11 mouse cellular contexts compared by ENCODE assay signal in genomic region chr6:51594516-51594915, GRCm38 (mm10).
DNase-seq lines count a peak whose midpoint lies in the region; ATAC-seq and TF ChIP-seq lines count a peak whose summit lies in the region.
"Had no signal": no experiment of that assay in that cellular context is flagged by ENCODE, and none has a peak within 500 bp of the region (broad histone marks: within the 10 kb centered on the region; RNA-seq: fewer than 3 reads in every experiment).

No protein-coding gene starts in this region.

- peak; percentile 65; the same call in 1 of the 2 replicates for ATAC-seq in lung, embryonic 14.5 days (ENCODE audit: insufficient read depth)
- 0 out of 2 replicates have a peak, but pooled peaks have one; percentile 47 for ATAC-seq in intestine, embryonic 16.5 days

- 12% methylated on average over 4 of the region's 4 CpGs for WGBS in heart, embryonic 10.5 days
- 21% methylated on average over 4 of the region's 4 CpGs for WGBS in lung, embryonic 14.5 days
- WGBS in intestine, embryonic 16.5 days: 40% methylated on average over 4 of the region's 4 CpGs
- WGBS in embryonic facial prominence, embryonic 10.5 days: 55% methylated on average over 4 of the region's 4 CpGs
- 92% methylated on average over 4 of the region's 4 CpGs for WGBS in thymus, adult 2 months

- TF ChIP-seq POLR2A in thymus, adult 2 months (IDR thresholded peaks at IDR 0.05; ENCODE audit: control insufficient read depth, extremely low read depth, insufficient read depth, low read length, poor library complexity): no peak

- no peak for TF ChIP-seq CTCF in lung, embryonic 14.5 days (IDR thresholded peaks at IDR 0.05; ENCODE audit: low read depth)
- no peak for TF ChIP-seq CTCF in thymus, adult 2 months (IDR thresholded peaks at IDR 0.05; ENCODE audit: borderline replicate concordance, control insufficient read depth, extremely low read depth, insufficient read depth, low read length, poor library complexity)

- no peak overlapping the region for H3K4me2 ChIP-seq in lung, embryonic 14.5 days
- peak overlapping the region; percentile 20; the same call in 1 of the 2 replicates for H3K4me2 ChIP-seq in intestine, embryonic 16.5 days (ENCODE audit: low read depth, low read length)
- H3K4me2 ChIP-seq: liver, embryonic 15.5 days had no signal

- H3K36me3 ChIP-seq in heart, embryonic 10.5 days: no peaks in the 10 kb centered on the region
- H3K36me3 ChIP-seq in lung, embryonic 14.5 days (ENCODE audit: insufficient read depth): no peaks in the 10 kb centered on the region
- H3K36me3 ChIP-seq in intestine, embryonic 16.5 days (ENCODE audit: control insufficient read depth, insufficient read depth, low read length): no peaks in the 10 kb centered on the region
- no peaks in the 10 kb centered on the region for H3K36me3 ChIP-seq in embryonic facial prominence, embryonic 10.5 days (replicated peaks)
- no peaks in the 10 kb centered on the region for H3K36me3 ChIP-seq in thymus, adult 2 months (ENCODE audit: control insufficient read depth, insufficient read depth, low read length)
- H3K36me3 ChIP-seq: liver, embryonic 15.5 days had no signal

- H3K4me3 ChIP-seq in heart, embryonic 10.5 days: no peak overlapping the region
- H3K4me3 ChIP-seq in lung, embryonic 14.5 days (ENCODE audit: low read depth, low read length): no peak overlapping the region
- no peak overlapping the region for H3K4me3 ChIP-seq in intestine, embryonic 16.5 days (ENCODE audit: low read length)
- H3K4me3 ChIP-seq in embryonic facial prominence, embryonic 10.5 days: no peak overlapping the region
- no peak overlapping the region for H3K4me3 ChIP-seq in thymus, adult 2 months (ENCODE audit: control insufficient read depth, insufficient read depth, low read length)
- H3K4me3 ChIP-seq: liver, embryonic 15.5 days had no signal

- H3K4me1 ChIP-seq in heart, embryonic 10.5 days: peaks cover 21% of the 10 kb centered on the region
- H3K4me1 ChIP-seq in lung, embryonic 14.5 days (ENCODE audit: insufficient read depth): peaks cover 3% of the 10 kb centered on the region; the same call in 1 of the 2 replicates
- peaks cover 7% of the 10 kb centered on the region for H3K4me1 ChIP-seq in intestine, embryonic 16.5 days (ENCODE audit: control insufficient read depth, insufficient read depth, low read length)
- peaks cover 27% of the 10 kb centered on the region for H3K4me1 ChIP-seq in embryonic facial prominence, embryonic 10.5 days
- peaks cover 8% of the 10 kb centered on the region for H3K4me1 ChIP-seq in thymus, adult 2 months (replicated peaks; ENCODE audit: control insufficient read depth, insufficient read depth, low read length)

- no peaks in the 10 kb centered on the region for H3K27me3 ChIP-seq in heart, embryonic 10.5 days (ENCODE audit: insufficient read depth, poor library complexity, severe bottlenecking)
- H3K27me3 ChIP-seq in lung, embryonic 14.5 days (ENCODE audit: insufficient read depth, low read length): no peaks in the 10 kb centered on the region
- H3K27me3 ChIP-seq in intestine, embryonic 16.5 days (replicated peaks; ENCODE audit: control insufficient read depth, insufficient read depth, low read length): no peaks in the 10 kb centered on the region
- no peaks in the 10 kb centered on the region for H3K27me3 ChIP-seq in embryonic facial prominence, embryonic 10.5 days (replicated peaks; ENCODE audit: low read depth, poor library complexity, severe bottlenecking)
- no peaks in the 10 kb centered on the region for H3K27me3 ChIP-seq in thymus, adult 2 months (ENCODE audit: control insufficient read depth, insufficient read depth, low read length)

- H3K9me3 ChIP-seq in heart, embryonic 10.5 days: no peaks in the 10 kb centered on the region
- no peaks in the 10 kb centered on the region for H3K9me3 ChIP-seq in lung, embryonic 14.5 days (ENCODE audit: low read depth, low read length)
- H3K9me3 ChIP-seq in intestine, embryonic 16.5 days (ENCODE audit: control insufficient read depth, low read length): no peaks in the 10 kb centered on the region
- no peaks in the 10 kb centered on the region for H3K9me3 ChIP-seq in embryonic facial prominence, embryonic 10.5 days
- H3K9me3 ChIP-seq: liver, embryonic 15.5 days had no signal

- H3K27ac ChIP-seq in heart, embryonic 10.5 days: no peak overlapping the region
- H3K27ac ChIP-seq in lung, embryonic 14.5 days (ENCODE audit: low read depth): peak overlapping the region; percentile 63; the same call in 1 of the 2 replicates
- H3K27ac ChIP-seq in intestine, embryonic 16.5 days (ENCODE audit: low read length): no peak overlapping the region
- no peak overlapping the region for H3K27ac ChIP-seq in embryonic facial prominence, embryonic 10.5 days (replicated peaks)
- no peak overlapping the region for H3K27ac ChIP-seq in thymus, adult 2 months (ENCODE audit: control insufficient read depth, insufficient read depth, low read length)
- H3K27ac ChIP-seq: liver, embryonic 15.5 days had no signal

- H3K9ac ChIP-seq in lung, embryonic 14.5 days: no peak overlapping the region
- H3K9ac ChIP-seq in intestine, embryonic 16.5 days (ENCODE audit: low read depth, low read length): no peak overlapping the region
- H3K9ac ChIP-seq: liver, embryonic 15.5 days had no signal

- DNase-seq in heart, embryonic 10.5 days (ENCODE audit: low spot score): peak; percentile 78
- DNase-seq in heart, adult 8-10 months (ENCODE audit: low spot score): no peak
- peak; percentile 55 for DNase-seq in lung, embryonic 14.5 days
- no peak for DNase-seq in lung, adult 18-20 months
- peak; percentile 15 for DNase-seq in ZHBTc4 (ENCODE audit: low read depth, low spot score)
- DNase-seq in embryonic facial prominence, embryonic 10.5 days (ENCODE audit: low spot score): no peak
- DNase-seq in thymus, adult 2 months: no peak
- DNase-seq: adrenal gland, postnatal 10 days; heart, adult 11 months had no signal

Comparison
In these comparisons a context has a peak if more than half of its experiments do, and no peak if none do; other contexts are left out.
1. DNase-seq: peak in heart, embryonic 10.5 days (single experiment), lung, embryonic 14.5 days (single experiment) and ZHBTc4 (single experiment); none in heart, adult 8-10 months (single experiment), lung, adult 18-20 months (0 of 2), embryonic facial prominence, embryonic 10.5 days (single experiment) and thymus, adult 2 months (single experiment).